Mouse (Mus musculus): ENCODE data around the gene Nr4a2. TPM values are rescaled to one million over a fixed set of nuclear protein-coding genes. Genes with fewer than 3 reads are reported as not detected.

Nr4a2 gene
- total RNA-seq, 2 experiments from 2014 or later: 44.6 to 62.5 TPM

GRCm38 (mm10) chr2:57114211-57115151 is 9.3 kb downstream of the Nr4a2 start:
- peak; percentile 49 to 77 for DNase-seq (ENCODE audit: low spot score in 2 of 2)
- intact Hi-C loops (cut with DNase I): loop anchor here (5.0 kb wide), 2 partner anchors 583 to 997 kb away; no protein-coding TSS in a partner anchor

- DNase-seq (ENCODE audit: low spot score in 2 of 2): no peak
- intact Hi-C loops (cut with DNase I): loop anchor here (5.0 kb wide), 1 partner anchor 996 kb away; no protein-coding TSS in a partner anchor
Measured at GRCm38 (mm10) chr2:57113431-57113830, 10.4 kb downstream of the Nr4a2 start.

GRCm38 (mm10) chr2:57112949-57113348 is 10.9 kb downstream of the Nr4a2 start:
- intact Hi-C loops (cut with DNase I): loop anchor here (5.0 kb wide), 1 partner anchor 996 kb away; no protein-coding TSS in a partner anchor
- no peak for DNase-seq (ENCODE audit: low spot score in 2 of 2)

GRCm38 (mm10) chr2:57111791-57112538 is 11.8 kb downstream of the Nr4a2 start:
- no peak for DNase-seq (ENCODE audit: low spot score in 2 of 2)
- intact Hi-C loops (cut with DNase I): loop anchor here (5.0 kb wide), 1 partner anchor 995 kb away; no protein-coding TSS in a partner anchor

GRCm38 (mm10) chr2:57111011-57111790 is 12.6 kb downstream of the Nr4a2 start:
- intact Hi-C loops (cut with DNase I): loop anchor here (5.0 kb wide), 1 partner anchor 994 kb away; no protein-coding TSS in a partner anchor
- DNase-seq (ENCODE audit: low spot score in 2 of 2): no peak

GRCm38 (mm10) chr2:57110401-57110800 is 13.4 kb downstream of the Nr4a2 start:
- no peak for DNase-seq (ENCODE audit: low spot score in 2 of 2)

GRCm38 (mm10) chr2:57109926-57110325 is 13.9 kb downstream of the Nr4a2 start:
- intact Hi-C loops (cut with DNase I): loop anchor here (5.0 to 10.0 kb wide), 2 partner anchors 505 to 993 kb away; no protein-coding TSS in a partner anchor
- no peak for DNase-seq (ENCODE audit: low spot score in 2 of 2)

More at GRCm38 (mm10) chr2:57110401-57110800, 13.4 kb downstream of the Nr4a2 start:
- intact Hi-C loops (cut with DNase I): loop anchor here (5.0 kb wide), 1 partner anchor 993 kb away; no protein-coding TSS in a partner anchor

GRCm38 (mm10) chr2:57109301-57109700 is 14.5 kb downstream of the Nr4a2 start:
- intact Hi-C loops (cut with DNase I): loop anchor here (10.0 kb wide), 1 partner anchor 506 kb away; no protein-coding TSS in a partner anchor
- DNase-seq (ENCODE audit: low spot score in 2 of 2): no peak

GRCm38 (mm10) chr2:57108349-57108930 is 15.4 kb downstream of the Nr4a2 start:
- DNase-seq (ENCODE audit: low spot score in 2 of 2): no peak
- intact Hi-C loops (cut with DNase I): loop anchor here (10.0 kb wide), 1 partner anchor 506 kb away; no protein-coding TSS in a partner anchor

GRCm38 (mm10) chr2:57105401-57105800 is 18.4 kb downstream of the Nr4a2 start:
- no peak for DNase-seq (ENCODE audit: low spot score in 2 of 2)
- intact Hi-C loops (cut with DNase I): loop anchor here (10.0 kb wide), 1 partner anchor 509 kb away; no protein-coding TSS in a partner anchor

- intact Hi-C loops (cut with DNase I): loop anchor here (10.0 kb wide), 1 partner anchor 510 kb away; no protein-coding TSS in a partner anchor
- no peak for DNase-seq (ENCODE audit: low spot score in 2 of 2)
Measured at GRCm38 (mm10) chr2:57104731-57105130, 19.1 kb downstream of the Nr4a2 start.

GRCm38 (mm10) chr2:57103845-57104660 is 19.8 kb downstream of the Nr4a2 start:
- intact Hi-C loops (cut with DNase I): loop anchor here (10.0 kb wide), 1 partner anchor 511 kb away; no protein-coding TSS in a partner anchor
- no peak for DNase-seq (ENCODE audit: low spot score in 2 of 2)

- intact Hi-C loops (cut with DNase I): loop anchor here (10.0 kb wide), 1 partner anchor 512 kb away; no protein-coding TSS in a partner anchor
- no peak for DNase-seq (ENCODE audit: low spot score in 2 of 2)
Measured at GRCm38 (mm10) chr2:57102856-57103844, 20.7 kb downstream of the Nr4a2 start.

- intact Hi-C loops (cut with DNase I): loop anchor here (10.0 kb wide), 1 partner anchor 513 kb away; no protein-coding TSS in a partner anchor
- no peak for DNase-seq (ENCODE audit: low spot score in 2 of 2)
Measured at GRCm38 (mm10) chr2:57102091-57102855, 21.5 kb downstream of the Nr4a2 start.

- DNase-seq (ENCODE audit: low spot score in 2 of 2): no peak
- intact Hi-C loops (cut with DNase I): loop anchor here (10.0 kb wide), 1 partner anchor 515 kb away; no protein-coding TSS in a partner anchor
Measured at GRCm38 (mm10) chr2:57100241-57100640, 23.6 kb downstream of the Nr4a2 start.
